Mouse (Mus musculus) hindbrain, embryonic 16.5 days (tissue): Measurements from ENCODE around the gene Sun2. TPM values are rescaled to one million over a fixed set of nuclear protein-coding genes. Genes with fewer than 3 reads are reported as not detected.

Experiments
- ATAC-seq: fragments of 200-750 bp; cut with Nextera tagmentation; 2 replicates; pipeline ENCODE4 v1.8.0; 2017; ENCODE audit warnings: moderate TSS enrichment, moderate library complexity
- H3K27ac ChIP-seq: fragments of 300-500 bp; sonication (generic); 2 replicates; pipeline ENCODE4 v1.5.1; 2014; ENCODE audit warnings: low read depth, mild to moderate bottlenecking, control low read depth, low read length, moderate library complexity
- H3K27me3 ChIP-seq: fragments of 300-500 bp; sonication (generic); replicated peaks from 2 replicates; pipeline ENCODE4 v1.6.1; 2014; ENCODE audit warnings: low read length; ENCODE audit not compliant: control insufficient read depth, insufficient read depth
- H3K36me3 ChIP-seq: fragments of 300-500 bp; sonication (generic); 2 replicates; pipeline ENCODE4 v1.6.1; 2014; ENCODE audit warnings: mild to moderate bottlenecking, low read length, moderate library complexity, mixed read lengths; ENCODE audit not compliant: control insufficient read depth, insufficient read depth
- H3K4me1 ChIP-seq: fragments of 300-500 bp; sonication (generic); 2 replicates; pipeline ENCODE4 v1.6.1; 2014; ENCODE audit warnings: low read depth, low read length; ENCODE audit not compliant: control insufficient read depth, insufficient read depth
- H3K4me2 ChIP-seq: fragments of 300-500 bp; sonication (generic); 2 replicates; pipeline ENCODE4 v1.6.1; 2014; ENCODE audit warnings: mild to moderate bottlenecking, low read length, control low read depth, moderate library complexity
- H3K4me3 ChIP-seq: fragments of 300-500 bp; sonication (generic); 2 replicates; pipeline ENCODE4 v1.5.1; 2014; ENCODE audit warnings: mild to moderate bottlenecking, low read length, control low read depth, moderate library complexity
- H3K9ac ChIP-seq: fragments of 300-500 bp; sonication (generic); 2 replicates; pipeline ENCODE4 v1.6.1; 2014; ENCODE audit warnings: low read depth, mild to moderate bottlenecking, control low read depth, low read length, moderate library complexity
- H3K9me3 ChIP-seq: fragments of 300-500 bp; sonication (generic); 2 replicates; pipeline ENCODE4 v1.6.1; 2014; ENCODE audit warnings: mild to moderate bottlenecking, low read length, moderate library complexity; ENCODE audit not compliant: control insufficient read depth
- WGBS: fragments of 180-500 bp; shearing (Covaris S2); extraction: QIAGEN DNeasy Blood & Tissue Kit; methylation state at CpG from one replicate; pipeline ENCODE4 v1.1.7; 2014; 5-methylcytosine and 5-hydroxymethylcytosine counted together
- polyA plus RNA-seq: library from polyadenylated mRNA; unstranded; fragments of >200 nt; fragmentation: Nextera tagmentation; extraction: Ambion mirVana; gene quantifications from 2 replicates; pipeline ENCODE4 v1.2.1, GENCODE M21; 2015

Sun2 gene
- polyA plus RNA-seq, 1 experiment from 2014 or later: 4.7 TPM

- no peak overlapping the region for H3K4me2 ChIP-seq
- no peaks in the 10 kb centered on the region for H3K27me3 ChIP-seq
- no peak overlapping the region; the same call in 1 of the 2 replicates for H3K27ac ChIP-seq
- H3K9me3 ChIP-seq: no peaks in the 10 kb centered on the region
- ATAC-seq: no peak
- H3K9ac ChIP-seq: no peak overlapping the region
- WGBS: 25% methylated on average over 1 of the region's 1 CpGs
- H3K4me3 ChIP-seq: no peak overlapping the region
- H3K4me1 ChIP-seq: no peaks in the 10 kb centered on the region
- H3K36me3 ChIP-seq: peaks cover 36% of the 10 kb centered on the region
Observed at GRCm38 (mm10) chr15:79723439-79723838, 18.9 kb downstream of the Sun2 start.

- Histone ChIP-seq H3K27me3 (no peaks in the 10 kb centered on the region), H3K27ac (no peak overlapping the region), H3K36me3 (peaks cover 40% of the 10 kb centered on the region), H3K4me3 (no peak overlapping the region), H3K4me2 (no peak overlapping the region), H3K9me3 (no peaks in the 10 kb centered on the region), H3K9ac (no peak overlapping the region), H3K4me1 (no peaks in the 10 kb centered on the region)
- ATAC-seq: no peak
- WGBS: 82% methylated on average over 4 of the region's 4 CpGs
Observed at GRCm38 (mm10) chr15:79720796-79721195, 21.5 kb downstream of the Sun2 start.

- Histone ChIP-seq H3K9ac (no peak overlapping the region), H3K27ac (no peak overlapping the region), H3K4me1 (no peaks in the 10 kb centered on the region), H3K4me3 (no peak overlapping the region), H3K9me3 (no peaks in the 10 kb centered on the region), H3K36me3 (peaks cover 40% of the 10 kb centered on the region), H3K4me2 (no peak overlapping the region), H3K27me3 (no peaks in the 10 kb centered on the region)
- 86% methylated on average over 8 of the region's 8 CpGs for WGBS
- ATAC-seq: no peak
Observed at GRCm38 (mm10) chr15:79720267-79720666, 22.1 kb downstream of the Sun2 start.

- no peaks in the 10 kb centered on the region for H3K4me1 ChIP-seq
- no peaks in the 10 kb centered on the region for H3K27me3 ChIP-seq
- no peak overlapping the region for H3K9ac ChIP-seq
- H3K9me3 ChIP-seq: no peaks in the 10 kb centered on the region
- ATAC-seq: no peak
- H3K4me3 ChIP-seq: no peak overlapping the region
- no peak overlapping the region for H3K27ac ChIP-seq
- peaks cover 51% of the 10 kb centered on the region for H3K36me3 ChIP-seq
- 87% methylated on average over 6 of the region's 6 CpGs for WGBS
- H3K4me2 ChIP-seq: no peak overlapping the region
Observed at GRCm38 (mm10) chr15:79716710-79717109, 25.6 kb downstream of the Sun2 start.

GRCm38 (mm10) chr15:79715646-79716045, 26.7 kb downstream of the Sun2 start:
- Histone ChIP-seq H3K27ac (no peak overlapping the region), H3K4me3 (no peak overlapping the region), H3K4me2 (no peak overlapping the region), H3K27me3 (no peaks in the 10 kb centered on the region), H3K36me3 (peaks cover 55% of the 10 kb centered on the region), H3K4me1 (no peaks in the 10 kb centered on the region), H3K9me3 (no peaks in the 10 kb centered on the region), H3K9ac (no peak overlapping the region)
- WGBS: 90% methylated on average over 7 of the region's 7 CpGs
- no peak for ATAC-seq

- Histone ChIP-seq H3K9me3 (no peaks in the 10 kb centered on the region), H3K4me3 (no peak overlapping the region), H3K36me3 (peaks cover 29% of the 10 kb centered on the region), H3K4me2 (no peak overlapping the region), H3K27ac (no peak overlapping the region), H3K9ac (no peak overlapping the region), H3K27me3 (no peaks in the 10 kb centered on the region), H3K4me1 (no peaks in the 10 kb centered on the region)
- 94% methylated on average over 5 of the region's 5 CpGs for WGBS
- ATAC-seq: no peak
Observed at GRCm38 (mm10) chr15:79708229-79708822, 34.0 kb downstream of the Sun2 start.

GRCm38 (mm10) chr15:79706603-79707214, 35.6 kb downstream of the Sun2 start:
- no peak overlapping the region for H3K27ac ChIP-seq
- H3K36me3 ChIP-seq: peaks cover 19% of the 10 kb centered on the region; the same call in 1 of the 2 replicates
- no peaks in the 10 kb centered on the region for H3K9me3 ChIP-seq
- no peak overlapping the region for H3K4me3 ChIP-seq
- WGBS: 81% methylated on average over 17 of the region's 17 CpGs
- no peak overlapping the region for H3K9ac ChIP-seq
- no peaks in the 10 kb centered on the region for H3K4me1 ChIP-seq
- no peak overlapping the region for H3K4me2 ChIP-seq
- ATAC-seq: no peak
- no peaks in the 10 kb centered on the region for H3K27me3 ChIP-seq

- Histone ChIP-seq H3K4me2 (no peak overlapping the region), H3K27ac (peak overlapping the region; percentile 61; the same call in 1 of the 2 replicates), H3K36me3 (no peaks in the 10 kb centered on the region), H3K4me1 (peaks cover 7% of the 10 kb centered on the region), H3K4me3 (no peak overlapping the region), H3K9ac (no peak overlapping the region), H3K9me3 (no peaks in the 10 kb centered on the region), H3K27me3 (no peaks in the 10 kb centered on the region)
- WGBS: 76% methylated on average over 9 of the region's 9 CpGs
- ATAC-seq: peak; percentile 20; the same call in 1 of the 2 replicates
Observed at GRCm38 (mm10) chr15:79697558-79698187, 44.7 kb downstream of the Sun2 start.

GRCm38 (mm10) chr15:79697011-79697410, 45.3 kb downstream of the Sun2 start:
- H3K9me3 ChIP-seq: no peaks in the 10 kb centered on the region
- no peaks in the 10 kb centered on the region for H3K36me3 ChIP-seq
- no peak overlapping the region for H3K4me3 ChIP-seq
- peak; percentile 63 for ATAC-seq
- H3K4me2 ChIP-seq: no peak overlapping the region
- peak overlapping the region; percentile 61 for H3K27ac ChIP-seq
- peaks cover 14% of the 10 kb centered on the region for H3K4me1 ChIP-seq
- no peaks in the 10 kb centered on the region for H3K27me3 ChIP-seq
- H3K9ac ChIP-seq: no peak overlapping the region
- WGBS: 42% methylated on average over 6 of the region's 6 CpGs
